Mouse (Mus musculus): ENCODE data around the gene Ppfibp2. TPM values are rescaled to one million over a fixed set of nuclear protein-coding genes. Genes with fewer than 3 reads are reported as not detected.

The Ppfibp2 gene
- total RNA-seq, 2 experiments from 2014 or later: 24.6 to 26.4 TPM

DNA sequence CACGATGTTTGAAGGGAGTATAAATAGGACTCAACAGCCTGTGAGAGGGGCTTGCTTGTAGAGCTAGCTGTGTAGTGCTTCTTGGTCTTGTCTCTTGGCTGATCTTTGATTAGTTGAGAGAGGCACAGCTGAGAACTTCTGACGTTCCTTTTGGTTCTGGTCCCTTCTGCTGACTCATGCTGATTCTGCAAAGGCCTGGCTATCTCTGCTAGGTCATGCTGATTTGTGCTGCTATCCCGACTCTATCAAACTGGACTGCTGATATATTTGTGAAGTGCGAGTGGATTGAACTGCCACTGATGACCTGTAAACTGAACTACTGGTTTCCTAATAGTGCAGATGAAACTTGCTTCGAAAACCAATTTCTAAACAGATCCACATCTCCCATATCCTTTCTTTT lies 15.9 kb downstream of the Ppfibp2 start:
- DNase-seq: no peak

DNA sequence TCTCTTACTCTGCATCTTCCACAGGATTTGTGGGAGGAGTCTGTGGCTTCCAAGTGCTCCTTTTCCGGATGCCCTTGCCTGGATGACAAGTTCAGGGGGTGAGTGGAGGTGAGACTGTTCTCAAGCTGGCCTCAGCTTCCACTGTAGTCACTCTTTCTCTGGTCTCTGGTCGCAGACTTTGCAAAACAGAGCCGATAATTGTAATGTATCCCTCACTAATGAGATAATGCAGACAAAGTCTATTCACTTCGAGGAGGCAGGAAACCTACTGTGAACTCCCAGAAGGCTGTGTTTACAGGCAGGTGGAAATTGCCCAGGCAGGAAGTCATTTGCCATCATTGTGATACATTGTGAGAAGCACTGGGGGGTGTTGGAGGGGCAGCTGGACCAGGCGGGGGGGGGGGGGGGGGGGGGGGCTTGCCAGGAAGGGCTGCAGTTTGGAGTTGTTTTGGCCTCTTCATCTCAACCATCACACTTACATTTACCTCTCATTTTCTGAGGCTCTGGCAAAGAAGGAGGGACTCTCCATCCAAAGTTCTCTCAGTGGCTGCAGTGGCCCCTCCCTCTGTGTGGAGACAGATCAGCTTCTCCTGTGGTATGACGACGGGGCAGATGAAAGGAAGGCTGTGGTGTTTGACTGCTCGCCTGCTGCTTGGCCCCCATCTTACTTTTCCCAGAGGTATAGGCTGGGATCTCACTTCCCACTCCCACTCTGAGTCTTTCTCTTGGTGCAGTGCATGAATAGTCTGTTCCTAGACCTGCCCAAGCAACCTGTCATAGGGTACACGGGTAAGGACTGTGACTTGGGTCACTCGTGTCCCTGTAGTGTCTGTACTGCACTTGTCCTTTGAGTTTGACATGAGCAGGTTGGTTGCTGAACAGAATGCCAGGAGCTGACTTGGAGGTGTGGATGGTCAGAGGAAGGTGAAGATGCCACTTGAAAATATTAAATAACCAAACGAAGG lies 23.3 kb downstream of the Ppfibp2 start:
- no peak for DNase-seq

GRCm38 (mm10) chr7:107619225-107619624 lies 24.2 kb downstream of the Ppfibp2 start:
- DNase-seq: peak; percentile 37 to 40

DNA sequence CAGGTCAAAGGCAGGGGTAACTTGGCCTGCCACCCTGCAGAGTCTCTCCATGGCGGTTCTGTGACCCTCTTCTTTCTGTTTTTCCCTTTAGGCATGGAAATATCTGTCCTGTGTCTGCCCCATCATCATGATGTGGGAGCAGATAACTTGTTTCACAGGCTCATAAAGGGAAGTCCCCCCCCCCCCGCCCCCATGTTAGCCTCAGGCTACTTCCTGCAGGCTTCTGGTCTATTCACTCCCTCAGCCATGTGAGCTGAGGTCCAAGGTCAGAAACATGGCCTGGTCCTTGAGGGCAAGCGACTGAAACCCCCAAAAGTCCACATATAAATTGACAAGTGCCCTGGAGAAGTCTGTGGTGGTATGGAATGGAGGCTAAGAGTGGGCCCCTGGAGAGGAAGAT lies 25.1 kb downstream of the Ppfibp2 start:
- DNase-seq: no peak

DNA sequence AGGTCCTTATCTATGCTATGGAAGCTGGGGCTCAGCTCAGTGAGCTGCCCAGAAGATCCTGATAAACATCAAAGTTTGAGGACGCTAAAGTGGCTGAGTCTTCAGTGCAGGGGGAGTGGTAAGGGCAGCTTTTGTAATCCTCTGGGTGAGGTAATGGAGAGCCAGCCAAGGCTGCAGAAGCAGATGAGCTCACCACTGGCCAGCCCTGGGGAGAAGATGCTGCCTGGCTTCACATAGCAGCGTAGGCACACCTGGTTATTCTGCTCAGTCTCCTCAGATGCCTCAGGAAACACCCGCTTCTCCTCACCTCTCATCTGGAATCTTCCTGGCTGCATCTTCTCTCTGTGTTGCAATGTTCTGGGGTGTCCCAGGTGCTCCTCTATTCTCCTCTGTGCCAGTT lies 29.4 kb downstream of the Ppfibp2 start:
- DNase-seq: no peak

DNA sequence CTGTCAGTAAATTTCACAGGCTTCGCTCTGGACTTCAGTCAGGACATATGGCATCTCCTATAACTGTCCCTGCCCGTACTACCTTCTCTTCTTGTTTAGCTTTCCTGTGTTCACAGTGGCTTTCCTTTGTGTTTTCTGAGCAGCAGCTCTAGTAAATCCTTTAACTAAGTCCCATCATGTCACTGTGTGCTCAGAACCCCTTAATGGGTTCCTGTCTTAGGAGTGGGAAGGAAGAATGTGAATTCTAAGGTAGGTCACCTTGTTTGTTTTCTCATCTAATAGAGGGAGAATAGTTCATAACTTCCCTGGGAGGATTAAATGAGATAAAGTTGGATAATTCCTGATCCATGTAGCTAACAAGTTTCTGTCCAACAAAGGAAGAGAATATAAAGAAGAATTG lies 30.1 kb downstream of the Ppfibp2 start, which contains the start of gene 5330417H12Rik:
5330417H12Rik (minus strand) TSS at position 101 of the 400 bp plus-strand sequence.
- DNase-seq: no peak

- DNase-seq: no peak
These were observed 30.8 kb downstream of the Ppfibp2 start for GRCm38 (mm10) chr7:107625781-107626180.

- no peak for DNase-seq
These were observed 33.4 kb downstream of the Ppfibp2 start for GRCm38 (mm10) chr7:107628383-107628782.

- DNase-seq: no peak
These were observed 38.2 kb downstream of the Ppfibp2 start for GRCm38 (mm10) chr7:107633201-107633600.

DNA sequence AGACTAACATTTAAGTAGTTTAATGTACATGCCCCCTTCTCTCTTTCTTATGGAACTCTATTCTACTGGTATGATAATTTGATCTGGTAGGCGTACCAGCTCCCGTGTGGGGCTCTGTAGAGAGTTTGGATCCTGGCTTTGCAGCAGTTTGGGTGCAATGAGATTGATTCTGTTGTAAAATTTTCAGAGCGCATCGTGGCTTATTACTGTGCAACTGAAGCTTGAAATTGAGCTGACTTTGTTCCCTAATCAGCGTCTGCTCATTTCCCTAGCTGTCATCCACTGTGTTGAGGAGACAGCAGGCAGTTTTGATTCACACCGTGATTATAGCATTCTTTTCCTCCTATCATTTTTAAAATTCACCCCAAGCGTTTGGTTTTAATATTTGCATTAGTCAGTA lies 42.4 kb downstream of the Ppfibp2 start:
- DNase-seq: no peak

GRCm38 (mm10) chr7:107638026-107638425 lies 43.0 kb downstream of the Ppfibp2 start:
- no peak for DNase-seq

- DNase-seq: no peak
These were observed 47.7 kb downstream of the Ppfibp2 start for GRCm38 (mm10) chr7:107642586-107643275.

DNA sequence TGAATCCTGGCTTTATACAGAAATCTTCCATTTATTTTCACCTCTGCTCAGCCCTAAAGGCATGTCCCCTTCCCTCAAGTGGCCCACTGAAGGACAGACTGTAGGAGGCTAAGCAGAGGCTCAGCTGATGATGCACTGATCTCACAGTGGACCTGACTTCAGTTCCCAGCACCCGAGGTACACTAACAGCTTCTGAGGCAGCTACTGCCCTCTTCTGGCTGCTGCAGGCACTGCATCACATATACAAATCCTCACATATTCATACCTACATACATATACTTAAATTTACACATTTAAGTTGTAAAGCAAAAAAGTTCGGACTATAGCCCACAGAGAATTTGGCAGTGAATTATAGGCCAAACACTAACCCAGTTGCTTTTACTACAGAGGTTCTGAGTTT lies 50.0 kb downstream of the Ppfibp2 start:
- no peak for DNase-seq

DNA sequence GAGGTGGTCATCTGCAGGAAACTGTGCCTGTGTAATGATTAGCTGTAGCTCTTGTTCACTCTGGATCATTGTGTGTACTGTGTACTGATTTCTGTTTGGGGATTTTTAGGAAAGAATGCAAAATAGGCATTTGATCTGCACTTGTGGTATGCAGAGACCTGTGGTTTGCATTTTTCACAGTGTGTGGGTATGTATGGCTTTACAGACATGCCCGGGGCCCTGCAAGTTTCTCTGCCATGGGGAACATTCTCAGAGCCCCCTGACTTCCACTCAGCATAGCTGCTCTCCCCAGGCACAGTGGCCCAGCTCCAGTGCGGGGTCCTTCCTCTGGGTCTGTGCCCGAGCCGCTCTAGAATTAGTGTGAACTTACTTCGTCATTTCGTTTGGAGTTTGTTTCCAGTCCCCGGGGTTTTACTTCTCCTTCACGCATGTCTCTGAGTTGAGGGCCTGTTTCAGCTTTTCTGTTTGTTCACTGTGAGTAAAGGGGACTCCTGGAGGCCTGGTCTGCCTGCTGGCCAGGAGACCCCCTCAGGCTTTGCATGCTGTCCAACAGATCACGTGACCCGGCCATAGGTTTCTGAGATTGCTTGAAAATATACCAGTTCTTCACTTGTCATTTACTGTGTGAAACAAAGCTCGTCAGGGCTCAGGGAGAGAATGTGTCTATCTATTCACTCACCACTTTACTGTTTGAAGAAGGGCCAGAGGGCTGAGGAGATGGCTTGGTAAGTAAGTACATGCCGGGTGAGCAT lies 54.1 kb downstream of the Ppfibp2 start:
- no peak for DNase-seq

DNA sequence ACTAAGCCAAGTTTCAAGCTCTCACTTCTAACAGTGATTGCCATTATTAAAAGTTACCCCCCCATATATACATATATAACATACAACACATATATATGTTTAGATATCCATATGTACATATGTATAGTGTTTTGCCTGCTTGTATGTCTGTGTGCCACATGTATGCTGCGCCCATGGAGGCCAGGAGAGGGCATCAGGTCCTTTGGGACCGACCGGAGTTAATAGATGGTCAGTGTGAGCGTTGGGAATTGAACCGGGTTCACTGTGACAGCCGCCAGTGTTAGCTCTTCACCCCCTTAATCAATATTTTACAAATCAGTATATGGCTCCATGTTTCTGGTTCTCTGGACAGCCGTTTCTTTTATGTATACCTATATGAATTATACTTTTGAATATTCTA lies 55.0 kb downstream of the Ppfibp2 start:
- DNase-seq: no peak

DNA sequence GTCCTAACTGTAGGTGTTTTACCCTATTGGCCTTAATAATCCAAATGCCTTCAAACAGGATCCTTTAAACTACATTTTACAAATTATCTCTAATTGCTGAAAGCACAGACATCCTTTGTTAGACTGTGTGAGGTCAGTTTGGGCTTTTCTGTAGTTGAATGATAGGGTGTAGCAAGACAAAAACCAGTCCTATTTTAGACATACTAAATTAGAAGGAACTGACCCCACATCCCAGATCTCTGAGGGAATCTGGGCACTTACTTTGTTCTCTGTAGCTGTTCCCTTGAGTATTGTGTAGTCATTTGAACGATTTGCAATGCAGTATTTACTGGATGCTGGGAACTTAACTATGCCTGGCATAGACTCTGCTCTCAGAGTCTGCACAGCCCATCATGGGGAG lies 56.8 kb downstream of the Ppfibp2 start:
- no peak for DNase-seq

GRCm38 (mm10) chr7:107656451-107656850 lies 61.4 kb downstream of the Ppfibp2 start:
- DNase-seq: no peak

DNA sequence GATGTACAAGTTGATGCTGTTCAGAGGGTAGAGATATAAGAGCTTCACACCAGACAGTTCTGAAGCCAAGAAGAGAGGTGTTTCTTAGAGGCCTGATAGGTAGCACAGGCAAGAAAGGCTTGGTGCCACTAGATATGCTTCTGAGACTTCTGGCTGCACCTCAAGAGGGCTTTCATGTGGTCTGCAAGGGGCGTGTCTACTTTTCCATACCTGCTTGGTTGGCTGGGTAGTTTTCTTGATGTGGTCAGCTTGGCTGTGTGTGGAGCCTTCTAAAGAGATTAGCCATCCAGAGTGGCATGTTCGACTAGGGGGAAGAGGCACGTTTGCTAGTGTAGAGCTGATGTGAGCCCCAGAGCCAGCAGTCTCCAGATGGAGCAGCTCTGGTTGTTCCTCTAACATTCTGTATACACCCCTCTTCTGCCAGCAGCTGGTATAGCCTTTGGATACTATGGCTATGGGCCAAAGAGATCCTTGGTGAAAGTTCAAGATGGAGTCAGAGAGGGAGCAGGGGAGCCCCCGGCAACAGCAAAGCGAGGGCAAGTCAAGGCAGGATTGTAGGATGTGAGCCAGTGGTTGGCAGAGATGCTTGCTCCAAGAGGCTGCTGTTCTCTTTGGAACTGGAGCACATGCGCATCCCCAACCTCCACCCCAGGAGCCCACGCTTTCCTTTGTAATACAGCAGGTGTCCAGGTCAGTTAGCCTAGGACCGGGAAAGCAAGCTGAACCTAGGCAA lies 64.3 kb downstream of the Ppfibp2 start:
- no peak for DNase-seq

GRCm38 (mm10) chr7:107661189-107661842 lies 66.3 kb downstream of the Ppfibp2 start:
- DNase-seq: peak; percentile 67 to 88

GRCm38 (mm10) chr7:107661843-107662281 lies 66.9 kb downstream of the Ppfibp2 start:
- no peak for DNase-seq

GRCm38 (mm10) chr7:107663621-107664020 lies 68.6 kb downstream of the Ppfibp2 start:
- no peak for DNase-seq
